Mouse (Mus musculus) bone marrow macrophage, adult 2 months (primary cell): ENCODE measurements around the gene Prokr1. TPM values are rescaled to one million over a fixed set of nuclear protein-coding genes. Genes with fewer than 3 reads are reported as not detected.

Experiments
- H3K27ac ChIP-seq: 2 replicates; pipeline ENCODE4 v1.5.1; 2012; ENCODE audit warnings: low read depth, low read length; ENCODE audit not compliant: insufficient read depth
- H3K4me1 ChIP-seq: 2 replicates; pipeline ENCODE4 v1.6.1; 2012; ENCODE audit warnings: low read length; ENCODE audit not compliant: control insufficient read depth, insufficient read depth
- H3K4me3 ChIP-seq: 2 replicates; pipeline ENCODE4 v1.5.1; 2012; ENCODE audit warnings: mild to moderate bottlenecking, low read length, moderate library complexity; ENCODE audit not compliant: insufficient read depth
- CTCF ChIP-seq: IDR thresholded peaks from 2 replicates; pipeline ENCODE4 v1.5.1; 2012; ENCODE audit warnings: low read depth, mild to moderate bottlenecking, low read length, moderate library complexity
- POLR2A ChIP-seq: IDR thresholded peaks from 2 replicates; pipeline ENCODE4 v1.6.1; 2012; ENCODE audit warnings: mild to moderate bottlenecking, low read depth, low read length, borderline replicate concordance
- polyA plus RNA-seq: library from polyadenylated mRNA; stranded (reverse); fragments of >200 nt; gene quantifications from 2 replicates; pipeline ENCODE4 v1.2.4, GENCODE M21; 2012; ENCODE audit not compliant: missing spikeins, insufficient read depth, insufficient read length

The Prokr1 gene
- polyA plus RNA-seq, 1 experiment: 0.70 TPM

GRCm38 (mm10) chr6:87567686-87568593 lies 22.6 kb downstream of the Prokr1 start:
- TF ChIP-seq POLR2A (no peak), CTCF (no peak)
- Histone ChIP-seq H3K4me1 (no peaks in the 10 kb centered on the region), H3K4me3 (no peak overlapping the region), H3K27ac (no peak overlapping the region)

DNA sequence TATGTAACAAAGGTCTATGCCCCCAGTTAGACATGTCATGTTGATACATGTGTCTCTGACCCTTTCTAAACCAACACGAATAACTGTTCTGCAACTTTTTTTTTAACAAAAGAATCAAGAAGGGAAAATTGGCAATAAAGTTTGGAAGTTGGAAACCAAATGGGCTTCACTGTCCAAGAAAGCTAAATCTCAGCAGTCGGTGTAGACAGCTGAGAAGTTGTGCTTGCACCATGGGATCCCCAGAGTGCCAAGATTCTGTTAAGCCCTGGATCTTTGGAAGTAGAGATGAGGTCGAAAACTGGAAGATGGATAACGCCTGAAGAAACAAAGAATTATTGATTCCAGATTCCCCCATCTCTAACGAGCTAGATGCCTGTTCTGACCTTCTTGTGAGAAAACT lies 25.4 kb downstream of the Prokr1 start:
- TF ChIP-seq CTCF (no peak), POLR2A (no peak)

DNA sequence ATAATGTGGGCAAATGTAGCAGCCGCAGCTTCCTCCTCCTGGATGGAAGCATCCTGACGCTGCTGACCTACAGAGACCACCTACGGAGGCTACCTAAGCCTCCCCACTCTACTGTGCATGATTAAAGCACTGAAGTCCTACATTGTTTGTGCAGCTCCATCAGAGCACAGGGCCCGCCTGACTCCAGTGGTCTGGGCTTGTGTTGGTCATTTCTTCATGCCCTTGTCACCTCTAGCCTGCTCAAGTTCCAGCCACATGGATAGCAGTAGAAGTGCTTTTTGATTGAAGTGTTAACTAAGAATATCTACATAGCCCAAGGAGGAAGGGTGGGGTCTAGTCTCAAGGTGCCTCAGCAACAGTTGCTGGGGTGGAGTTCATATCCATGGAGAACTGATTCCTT lies 26.2 kb downstream of the Prokr1 start:
- no peak overlapping the region for H3K27ac ChIP-seq
- H3K4me3 ChIP-seq: no peak overlapping the region
- H3K4me1 ChIP-seq: no peaks in the 10 kb centered on the region
- TF ChIP-seq POLR2A: no peak
- no peak for TF ChIP-seq CTCF

More for the DNA sequence above, 25.4 kb downstream of the Prokr1 start:
- Histone ChIP-seq H3K27ac (no peak overlapping the region), H3K4me3 (no peak overlapping the region), H3K4me1 (no peaks in the 10 kb centered on the region)

- H3K4me3 ChIP-seq: no peak overlapping the region
- H3K27ac ChIP-seq: no peak overlapping the region
- no peak for TF ChIP-seq CTCF
- no peak for TF ChIP-seq POLR2A
- peaks cover 14% of the 10 kb centered on the region for H3K4me1 ChIP-seq
Measured at GRCm38 (mm10) chr6:87553724-87554123, 36.8 kb downstream of the Prokr1 start.

- TF ChIP-seq POLR2A: no peak
- TF ChIP-seq CTCF: 0 out of 2 replicates have a peak, but pooled peaks have one; percentile 19
- Histone ChIP-seq H3K4me3 (no peak overlapping the region), H3K27ac (no peak overlapping the region), H3K4me1 (peaks cover 21% of the 10 kb centered on the region)
Measured at GRCm38 (mm10) chr6:87552054-87552807, 38.3 kb downstream of the Prokr1 start.

- peaks cover 18% of the 10 kb centered on the region for H3K4me1 ChIP-seq
- no peak overlapping the region for H3K4me3 ChIP-seq
- H3K27ac ChIP-seq: no peak overlapping the region
- TF ChIP-seq CTCF: no peak
- no peak for TF ChIP-seq POLR2A
Measured at GRCm38 (mm10) chr6:87547836-87548235, 42.7 kb downstream of the Prokr1 start.

DNA sequence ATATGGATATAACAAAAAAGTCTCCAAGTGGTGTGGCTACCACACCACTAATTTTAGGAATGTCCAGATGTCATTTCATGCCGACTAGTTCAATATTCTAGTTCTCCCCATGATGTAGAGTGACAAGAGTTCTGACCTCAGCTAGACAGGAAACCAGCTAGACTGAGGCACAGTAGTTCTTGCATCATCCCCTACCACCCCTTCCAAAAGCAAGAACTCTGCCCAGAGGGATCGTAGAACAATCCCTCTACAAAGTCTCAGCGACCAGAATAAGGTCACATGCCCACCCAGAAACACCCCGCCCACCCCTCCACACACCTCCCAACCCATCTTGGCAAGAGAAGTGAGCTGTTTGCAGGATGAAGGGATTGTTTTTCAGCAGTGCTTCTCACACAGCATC lies 43.1 kb downstream of the Prokr1 start:
- TF ChIP-seq POLR2A (no peak), CTCF (no peak)
- H3K4me1 ChIP-seq: peaks cover 22% of the 10 kb centered on the region
- no peak overlapping the region for H3K4me3 ChIP-seq
- no peak overlapping the region for H3K27ac ChIP-seq

DNA sequence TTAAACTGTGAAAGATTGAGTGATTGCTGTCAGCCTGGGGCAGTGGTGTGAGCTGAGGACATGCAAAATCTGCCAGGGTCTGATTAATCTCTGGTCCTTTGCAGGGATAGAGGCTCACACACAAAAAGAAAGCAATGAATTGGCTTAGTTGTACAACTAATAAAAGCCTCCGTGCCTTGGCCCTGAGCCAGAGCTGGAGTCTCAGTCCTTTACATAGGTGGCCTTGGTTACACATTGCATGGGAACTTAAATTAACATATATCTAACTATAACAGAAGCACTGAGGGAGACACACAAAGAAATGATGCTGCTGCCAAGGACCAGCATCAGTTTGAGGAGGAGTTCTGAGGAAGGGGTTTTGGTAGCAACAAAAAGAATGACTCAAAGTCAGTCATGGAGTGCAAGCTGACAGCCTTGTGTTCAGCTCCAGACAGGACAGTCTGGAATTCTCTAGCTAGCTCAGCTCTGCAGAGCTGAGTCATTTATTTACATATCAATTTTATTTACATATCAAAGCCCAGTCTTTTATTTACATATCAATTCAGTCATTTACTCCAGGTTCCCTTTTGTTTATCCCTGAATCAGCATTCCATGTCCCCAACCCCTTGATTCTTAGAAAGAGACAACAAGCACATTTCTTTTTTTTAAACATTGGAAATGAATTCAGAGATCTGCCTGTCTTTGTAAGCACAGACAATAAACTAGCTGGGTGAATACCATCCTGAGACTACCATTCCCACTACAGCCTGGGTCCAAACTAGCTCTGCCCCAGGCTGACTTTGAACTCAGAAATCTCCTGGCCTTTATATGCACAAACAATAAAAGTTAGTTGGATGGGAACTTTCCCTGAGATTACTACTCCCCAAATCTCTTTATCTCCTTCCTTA lies 45.0 kb downstream of the Prokr1 start:
- H3K4me3 ChIP-seq: no peak overlapping the region
- H3K27ac ChIP-seq: no peak overlapping the region
- peaks cover 29% of the 10 kb centered on the region for H3K4me1 ChIP-seq
- no peak for TF ChIP-seq CTCF
- no peak for TF ChIP-seq POLR2A

GRCm38 (mm10) chr6:87542027-87542426 lies 48.5 kb downstream of the Prokr1 start:
- Histone ChIP-seq H3K27ac (peak overlapping the region; percentile 81), H3K4me1 (peaks cover 33% of the 10 kb centered on the region), H3K4me3 (peak overlapping the region; percentile 31)
- TF ChIP-seq POLR2A: no peak
- TF ChIP-seq CTCF: no peak

DNA sequence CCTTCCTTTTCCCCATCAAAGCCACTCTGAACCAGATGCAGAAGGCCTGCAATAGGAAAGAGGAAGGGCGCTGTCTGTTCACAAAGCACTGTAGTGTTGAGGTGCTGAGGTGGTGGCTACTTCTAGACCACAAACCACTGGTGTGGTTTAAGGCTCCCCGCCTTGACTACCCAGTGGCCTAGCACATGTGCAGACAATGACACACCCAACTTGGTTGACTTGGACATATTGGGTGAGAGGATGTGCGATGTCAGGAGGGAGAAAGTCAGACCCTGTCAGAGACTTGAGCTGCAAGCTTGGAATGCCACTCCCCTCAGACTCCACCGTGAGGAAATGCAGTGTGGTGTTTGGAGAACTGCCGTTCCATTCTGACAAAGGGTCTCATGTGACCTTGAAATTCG lies 49.4 kb downstream of the Prokr1 start:
- Histone ChIP-seq H3K27ac (peak overlapping the region; percentile 81), H3K4me1 (peaks cover 36% of the 10 kb centered on the region), H3K4me3 (peak overlapping the region; percentile 11; the same call in 1 of the 2 replicates)
- TF ChIP-seq POLR2A (no peak), CTCF (no peak)
